Mouse (Mus musculus): Measurements from ENCODE around the gene Pros1. TPM values are rescaled to one million over a fixed set of nuclear protein-coding genes. Genes with fewer than 3 reads are reported as not detected.

The Pros1 gene
- polyA plus RNA-seq, 1 experiment = 7.9 TPM

DNA sequence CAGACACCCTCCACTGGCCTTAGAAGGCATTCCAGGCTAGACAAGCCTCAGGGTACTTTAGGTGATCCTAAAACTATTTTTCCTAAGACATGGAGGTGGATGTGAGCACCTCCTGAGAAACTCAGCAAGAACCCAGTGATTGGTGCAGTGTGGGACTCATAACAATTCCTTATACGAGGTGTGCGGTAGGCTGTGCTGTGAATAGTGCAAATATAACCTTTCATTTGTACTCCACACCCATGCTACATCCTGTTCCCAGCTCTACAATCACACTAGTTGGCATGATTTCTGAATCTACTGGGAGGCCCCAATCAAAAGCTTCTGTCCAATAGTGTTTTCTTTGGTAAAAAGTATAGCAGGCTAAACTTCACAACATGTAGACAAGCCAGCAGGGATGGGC lies 22.1 kb upstream of the Pros1 start:
- H3K79me2 ChIP-seq (ENCODE audit: control insufficient read depth, insufficient read depth) = no peaks in the 10 kb centered on the region
- no peaks in the 10 kb centered on the region for H3K27me3 ChIP-seq (ENCODE audit: control insufficient read depth, insufficient read depth, insufficient read length)
- no peaks in the 10 kb centered on the region for H3K36me3 ChIP-seq (ENCODE audit: control insufficient read depth, insufficient read depth)
- H3ac ChIP-seq (ENCODE audit: control insufficient read depth, insufficient read length) = no peak overlapping the region
- H3K4me3 ChIP-seq = no peak overlapping the region
- H3K4me2 ChIP-seq (ENCODE audit: low read depth) = no peak overlapping the region
- TF ChIP-seq MYOD1 (IDR thresholded peaks at IDR 0.05; ENCODE audit: control insufficient read depth in 1 of 3, insufficient read length in 2 of 3, low read depth in 2 of 3) (no peak), POLR2AphosphoS2 (IDR thresholded peaks at IDR 0.05; ENCODE audit: insufficient read length, low read depth) (no peak)

DNA sequence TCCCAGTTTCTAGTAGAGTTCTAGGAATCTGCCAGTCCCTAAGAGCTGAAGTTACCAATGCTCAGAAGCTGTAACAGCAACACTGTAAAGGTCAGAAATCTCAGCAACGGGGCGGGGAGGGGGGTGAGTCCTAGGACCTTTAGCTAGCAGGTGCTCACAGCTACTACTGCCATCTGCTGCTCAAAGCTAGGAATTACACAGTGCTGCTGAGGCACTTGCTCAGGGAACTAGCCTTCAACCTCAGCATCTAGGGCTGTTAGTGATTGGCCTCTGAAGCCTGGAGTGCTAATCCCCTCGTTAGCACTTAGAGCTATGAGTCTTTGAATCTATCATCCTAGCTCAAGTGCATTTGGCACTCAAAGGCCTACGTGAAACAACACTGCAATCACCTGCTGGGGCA lies 21.6 kb upstream of the Pros1 start:
- H3K4me3 ChIP-seq = no peak overlapping the region
- no peaks in the 10 kb centered on the region for H3K79me2 ChIP-seq (ENCODE audit: control insufficient read depth, insufficient read depth)
- no peak overlapping the region for H3K4me2 ChIP-seq (ENCODE audit: low read depth)
- H3ac ChIP-seq (ENCODE audit: control insufficient read depth, insufficient read length) = no peak overlapping the region
- no peaks in the 10 kb centered on the region for H3K36me3 ChIP-seq (ENCODE audit: control insufficient read depth, insufficient read depth)
- no peak for TF ChIP-seq CEBPB (IDR thresholded peaks at IDR 0.05; ENCODE audit: insufficient read depth, poor library complexity, severe bottlenecking)
- TF ChIP-seq MAX (IDR thresholded peaks at IDR 0.05; ENCODE audit: low read depth) = no peak
- no peak for TF ChIP-seq MYOG (IDR thresholded peaks at IDR 0.05; ENCODE audit: control insufficient read depth in 1 of 3, insufficient read depth in 1 of 3, insufficient read length in 2 of 3, low read depth in 2 of 3)
- no peak for TF ChIP-seq MYOD1 (IDR thresholded peaks at IDR 0.05; ENCODE audit: control insufficient read depth in 1 of 3, insufficient read length in 2 of 3, low read depth in 2 of 3)
- TF ChIP-seq POLR2AphosphoS2 (IDR thresholded peaks at IDR 0.05; ENCODE audit: insufficient read length, low read depth) = no peak
- TF ChIP-seq REST (IDR thresholded peaks at IDR 0.05; ENCODE audit: insufficient read depth, insufficient read length) = no peak
- TF ChIP-seq USF1 (IDR thresholded peaks at IDR 0.05; ENCODE audit: low read depth) = no peak
- TF ChIP-seq TCF3 (IDR thresholded peaks at IDR 0.05; ENCODE audit: insufficient read length, low read depth) = no peak
- no peak for TF ChIP-seq E2F4 (IDR thresholded peaks at IDR 0.05; ENCODE audit: insufficient read depth)
- no peak for TF ChIP-seq SRF (IDR thresholded peaks at IDR 0.05; ENCODE audit: control insufficient read depth, insufficient read length, low read depth)
- TF ChIP-seq TCF12 (IDR thresholded peaks at IDR 0.05; ENCODE audit: insufficient read depth, poor library complexity, severe bottlenecking) = no peak
- TF ChIP-seq POLR2A (IDR thresholded peaks at IDR 0.05; ENCODE audit: insufficient read length, low read depth) = no peak
- no peaks in the 10 kb centered on the region for H3K27me3 ChIP-seq (ENCODE audit: control insufficient read depth, insufficient read depth, insufficient read length)

DNA sequence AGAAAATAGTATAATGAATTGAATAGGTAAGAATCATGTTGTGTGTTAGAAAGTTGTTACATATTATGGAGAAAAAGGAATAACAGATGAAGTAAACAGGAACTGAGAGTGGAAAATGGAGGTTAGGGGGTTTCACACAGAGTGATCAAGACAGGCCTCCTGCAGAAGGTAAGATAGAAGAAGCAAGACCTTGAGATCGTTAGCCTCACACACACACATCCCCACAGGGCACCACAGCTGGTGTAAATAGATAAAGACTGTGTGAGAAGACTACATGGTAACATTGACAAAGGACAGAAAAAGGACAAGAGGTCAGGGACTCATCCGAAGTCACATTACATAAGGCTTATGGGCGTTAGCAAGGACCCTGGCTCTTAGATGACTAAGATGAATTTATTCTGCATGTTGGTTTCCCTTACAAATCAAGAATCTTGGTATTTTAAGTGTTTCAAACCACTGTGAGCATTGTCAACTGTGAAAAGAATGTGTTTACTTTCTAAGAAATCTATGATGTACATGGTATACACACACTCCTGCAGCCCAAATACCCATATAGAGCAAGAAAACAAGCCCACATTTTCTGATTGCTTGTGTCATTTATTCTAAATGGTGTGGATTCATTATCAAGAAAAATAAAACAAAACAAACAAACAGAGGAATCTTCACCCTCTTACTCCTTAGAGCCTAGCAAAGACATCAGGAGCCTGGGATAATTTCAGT lies 19.9 kb upstream of the Pros1 start:
- no peak for TF ChIP-seq SRF (IDR thresholded peaks at IDR 0.05; ENCODE audit: control insufficient read depth, insufficient read length, low read depth)
- TF ChIP-seq MAX (IDR thresholded peaks at IDR 0.05; ENCODE audit: low read depth) = no peak
- TF ChIP-seq POLR2AphosphoS2 (IDR thresholded peaks at IDR 0.05; ENCODE audit: insufficient read length, low read depth) = no peak
- TF ChIP-seq CEBPB (IDR thresholded peaks at IDR 0.05; ENCODE audit: insufficient read depth, poor library complexity, severe bottlenecking) = no peak
- no peak for TF ChIP-seq TCF3 (IDR thresholded peaks at IDR 0.05; ENCODE audit: insufficient read length, low read depth)
- TF ChIP-seq E2F4 (IDR thresholded peaks at IDR 0.05; ENCODE audit: insufficient read depth) = no peak
- TF ChIP-seq TCF12 (IDR thresholded peaks at IDR 0.05; ENCODE audit: insufficient read depth, poor library complexity, severe bottlenecking) = no peak
- TF ChIP-seq REST (IDR thresholded peaks at IDR 0.05; ENCODE audit: insufficient read depth, insufficient read length) = no peak
- TF ChIP-seq MYOD1 (IDR thresholded peaks at IDR 0.05; ENCODE audit: control insufficient read depth in 1 of 3, insufficient read length in 2 of 3, low read depth in 2 of 3) = no peak
- no peak for TF ChIP-seq USF1 (IDR thresholded peaks at IDR 0.05; ENCODE audit: low read depth)
- TF ChIP-seq MYOG (IDR thresholded peaks at IDR 0.05; ENCODE audit: control insufficient read depth in 1 of 3, insufficient read depth in 1 of 3, insufficient read length in 2 of 3, low read depth in 2 of 3) = no peak
- no peak for TF ChIP-seq POLR2A (IDR thresholded peaks at IDR 0.05; ENCODE audit: insufficient read length, low read depth)
- Histone ChIP-seq H3ac (ENCODE audit: control insufficient read depth, insufficient read length) (no peak overlapping the region), H3K79me2 (ENCODE audit: control insufficient read depth, insufficient read depth) (peaks cover 3% of the 10 kb centered on the region), H3K4me2 (ENCODE audit: low read depth) (no peak overlapping the region), H3K36me3 (ENCODE audit: control insufficient read depth, insufficient read depth) (no peaks in the 10 kb centered on the region), H3K4me3 (no peak overlapping the region), H3K27me3 (ENCODE audit: control insufficient read depth, insufficient read depth, insufficient read length) (no peaks in the 10 kb centered on the region)

DNA sequence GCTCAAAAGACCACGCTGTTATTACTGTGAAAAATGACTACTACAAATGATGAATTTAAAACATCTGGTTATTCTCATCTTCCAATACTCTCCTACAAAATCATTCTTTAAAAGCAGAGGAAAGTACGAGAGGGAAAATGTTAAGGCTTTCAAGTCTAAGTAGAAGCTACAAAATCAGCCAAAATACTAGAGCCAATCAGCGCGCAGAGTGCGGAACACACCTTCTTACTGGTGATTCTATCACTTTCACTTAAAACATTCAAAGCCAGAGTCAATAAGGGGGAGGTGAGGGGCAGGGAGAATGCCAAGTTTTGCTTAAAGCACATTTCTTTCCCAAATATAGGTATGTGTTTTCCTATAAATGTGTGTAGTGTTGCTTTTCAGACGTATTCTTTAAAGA lies 8.8 kb upstream of the Pros1 start:
- H3K27me3 ChIP-seq (ENCODE audit: control insufficient read depth, insufficient read depth, insufficient read length) = no peaks in the 10 kb centered on the region
- TF ChIP-seq TCF3 (IDR thresholded peaks at IDR 0.05; ENCODE audit: insufficient read length, low read depth) = no peak
- TF ChIP-seq POLR2AphosphoS2 (IDR thresholded peaks at IDR 0.05; ENCODE audit: insufficient read length, low read depth) = no peak
- TF ChIP-seq POLR2A (IDR thresholded peaks at IDR 0.05; ENCODE audit: insufficient read length, low read depth) = no peak
- no peak for TF ChIP-seq CEBPB (IDR thresholded peaks at IDR 0.05; ENCODE audit: insufficient read depth, poor library complexity, severe bottlenecking)
- TF ChIP-seq E2F4 (IDR thresholded peaks at IDR 0.05; ENCODE audit: insufficient read depth) = no peak
- no peak for TF ChIP-seq MYOG (IDR thresholded peaks at IDR 0.05; ENCODE audit: control insufficient read depth in 1 of 3, insufficient read depth in 1 of 3, insufficient read length in 2 of 3, low read depth in 2 of 3)
- TF ChIP-seq TCF12 (IDR thresholded peaks at IDR 0.05; ENCODE audit: insufficient read depth, poor library complexity, severe bottlenecking) = no peak
- TF ChIP-seq SRF (IDR thresholded peaks at IDR 0.05; ENCODE audit: control insufficient read depth, insufficient read length, low read depth) = no peak
- no peak for TF ChIP-seq MAX (IDR thresholded peaks at IDR 0.05; ENCODE audit: low read depth)
- no peak overlapping the region for H3ac ChIP-seq (ENCODE audit: control insufficient read depth, insufficient read length)
- no peaks in the 10 kb centered on the region for H3K36me3 ChIP-seq (ENCODE audit: control insufficient read depth, insufficient read depth)
- H3K4me2 ChIP-seq (ENCODE audit: low read depth) = peak overlapping the region; percentile 76
- peak overlapping the region; percentile 33 for H3K4me3 ChIP-seq
- H3K79me2 ChIP-seq (ENCODE audit: control insufficient read depth, insufficient read depth) = peaks cover 24% of the 10 kb centered on the region

Data from myocyte (in vitro differentiated cells).